Mouse (Mus musculus) embryonic facial prominence, embryonic 14.5 days (tissue): ENCODE results near the gene Mgst2. TPM values are rescaled to one million over a fixed set of nuclear protein-coding genes. Genes with fewer than 3 reads are reported as not detected.

Experiments used
- ATAC-seq: fragments of 200-750 bp; cut with Nextera tagmentation; 2 replicates; pipeline ENCODE4 v1.8.0; 2017; ENCODE audit warnings: low read depth, moderate number of reproducible peaks, moderate TSS enrichment
- DNase-seq: peaks from one replicate; pipeline ENCODE4 v3.0.0-alpha.2; 2015; ENCODE audit warnings: low spot score
- H3K27ac ChIP-seq: fragments of 300-500 bp; sonication (generic); replicated peaks from 2 replicates; pipeline ENCODE4 v1.5.1; 2014; ENCODE audit warnings: low read depth, mild to moderate bottlenecking, low read length, moderate library complexity
- H3K27me3 ChIP-seq: fragments of 300-500 bp; sonication (generic); replicated peaks from 2 replicates; pipeline ENCODE4 v1.6.1; 2014; ENCODE audit warnings: low read length; ENCODE audit not compliant: control insufficient read depth, insufficient read depth
- H3K36me3 ChIP-seq: fragments of 300-500 bp; sonication (generic); 2 replicates; pipeline ENCODE4 v1.6.1; 2014; ENCODE audit warnings: low read length, mixed read lengths; ENCODE audit not compliant: control insufficient read depth, insufficient read depth
- H3K4me1 ChIP-seq: fragments of 300-500 bp; sonication (generic); 2 replicates; pipeline ENCODE4 v1.6.1; 2014; ENCODE audit warnings: antibody characterized with exemption, low read length; ENCODE audit not compliant: control insufficient read depth, insufficient read depth
- H3K4me2 ChIP-seq: fragments of 300-500 bp; sonication (generic); 2 replicates; pipeline ENCODE4 v1.6.1; 2014; ENCODE audit warnings: low read depth, mild to moderate bottlenecking, low read length, moderate library complexity, mixed read lengths
- H3K4me3 ChIP-seq: fragments of 300-500 bp; sonication (generic); 2 replicates; pipeline ENCODE4 v1.5.1; 2014; ENCODE audit warnings: low read depth, mild to moderate bottlenecking, low read length
- H3K9ac ChIP-seq: fragments of 300-500 bp; sonication (generic); 2 replicates; pipeline ENCODE4 v1.6.1; 2014; ENCODE audit warnings: low read depth, mild to moderate bottlenecking, low read length, moderate library complexity, mixed read lengths
- H3K9me3 ChIP-seq: fragments of 300-500 bp; sonication (generic); 2 replicates; pipeline ENCODE4 v1.6.1; 2016; ENCODE audit warnings: low read length; ENCODE audit not compliant: control insufficient read depth
- WGBS: fragments of 180-500 bp; shearing (Covaris S2); extraction: QIAGEN DNeasy Blood & Tissue Kit; methylation state at CpG from one replicate; pipeline ENCODE4 v1.1.7; 2014; 5-methylcytosine and 5-hydroxymethylcytosine counted together
- polyA plus RNA-seq: library from polyadenylated mRNA; unstranded; fragments of >200 nt; fragmentation: Nextera tagmentation; extraction: Ambion mirVana; gene quantifications from 2 replicates; pipeline ENCODE4 v1.2.1, GENCODE M21; 2014

Mgst2 gene
- polyA plus RNA-seq, 1 experiment from 2014 or later: 6.6 TPM

- no peak overlapping the region for H3K4me3 ChIP-seq
- no peaks in the 10 kb centered on the region for H3K9me3 ChIP-seq
- no peaks in the 10 kb centered on the region; the same call in 1 of the 2 replicates for H3K4me1 ChIP-seq
- ATAC-seq: no peak
- whole genome bisulfite sequencing: 62% methylated on average over 11 of the region's 11 CpGs
- no peak overlapping the region for H3K27ac ChIP-seq
- H3K9ac ChIP-seq: no peak overlapping the region
- H3K27me3 ChIP-seq: no peaks in the 10 kb centered on the region
- no peaks in the 10 kb centered on the region for H3K36me3 ChIP-seq
- DNase-seq: no peak
- no peak overlapping the region for H3K4me2 ChIP-seq
These were observed 1.9 kb downstream of the Mgst2 start for GRCm38 (mm10) chr3:51661880-51662550.

- no peak for ATAC-seq
- H3K27ac ChIP-seq: no peak overlapping the region
- no peaks in the 10 kb centered on the region for H3K9me3 ChIP-seq
- no peaks in the 10 kb centered on the region for H3K36me3 ChIP-seq
- DNase-seq: no peak
- H3K4me1 ChIP-seq: no peaks in the 10 kb centered on the region; the same call in 1 of the 2 replicates
- H3K27me3 ChIP-seq: no peaks in the 10 kb centered on the region
- H3K4me2 ChIP-seq: no peak overlapping the region
- no peak overlapping the region for H3K9ac ChIP-seq
- WGBS: 44% methylated on average over 6 of the region's 6 CpGs
- no peak overlapping the region for H3K4me3 ChIP-seq
These were observed 2.4 kb downstream of the Mgst2 start for GRCm38 (mm10) chr3:51662557-51662956.

- no peak overlapping the region for H3K4me2 ChIP-seq
- H3K9ac ChIP-seq: no peak overlapping the region
- H3K4me1 ChIP-seq: no peaks in the 10 kb centered on the region
- WGBS: 21% methylated on average over 2 of the region's 2 CpGs
- no peak overlapping the region for H3K27ac ChIP-seq
- H3K27me3 ChIP-seq: no peaks in the 10 kb centered on the region; the same call in 1 of the 2 replicates
- no peaks in the 10 kb centered on the region for H3K36me3 ChIP-seq
- no peak overlapping the region for H3K4me3 ChIP-seq
- ATAC-seq: no peak
- peak; percentile 50 for DNase-seq
- no peaks in the 10 kb centered on the region for H3K9me3 ChIP-seq
These were observed 8.4 kb downstream of the Mgst2 start for GRCm38 (mm10) chr3:51668607-51669006.

- DNase-seq (no peak), ATAC-seq (no peak)
- H3K9me3 ChIP-seq: no peaks in the 10 kb centered on the region
- no peak overlapping the region for H3K4me2 ChIP-seq
- no peak overlapping the region for H3K27ac ChIP-seq
- no peaks in the 10 kb centered on the region; the same call in 1 of the 2 replicates for H3K27me3 ChIP-seq
- H3K4me1 ChIP-seq: no peaks in the 10 kb centered on the region
- H3K36me3 ChIP-seq: no peaks in the 10 kb centered on the region
- no peak overlapping the region for H3K4me3 ChIP-seq
- H3K9ac ChIP-seq: no peak overlapping the region
- WGBS: 65% methylated on average over 5 of the region's 5 CpGs
These were observed 10.4 kb downstream of the Mgst2 start for GRCm38 (mm10) chr3:51670414-51671070.

GRCm38 (mm10) chr3:51671071-51671469 is 10.9 kb downstream of the Mgst2 start:
- ATAC-seq (no peak), DNase-seq (no peak)
- H3K27ac ChIP-seq: no peak overlapping the region
- WGBS: 67% methylated on average over 1 of the region's 1 CpGs
- no peaks in the 10 kb centered on the region for H3K4me1 ChIP-seq
- H3K4me3 ChIP-seq: no peak overlapping the region
- H3K27me3 ChIP-seq: no peaks in the 10 kb centered on the region; the same call in 1 of the 2 replicates
- H3K4me2 ChIP-seq: no peak overlapping the region
- H3K9me3 ChIP-seq: no peaks in the 10 kb centered on the region
- no peaks in the 10 kb centered on the region for H3K36me3 ChIP-seq
- H3K9ac ChIP-seq: no peak overlapping the region

- DNase-seq (no peak), ATAC-seq (no peak)
- no peaks in the 10 kb centered on the region for H3K36me3 ChIP-seq
- H3K4me2 ChIP-seq: no peak overlapping the region
- H3K27me3 ChIP-seq: no peaks in the 10 kb centered on the region; the same call in 1 of the 2 replicates
- H3K4me3 ChIP-seq: no peak overlapping the region
- no peak overlapping the region for H3K9ac ChIP-seq
- no peaks in the 10 kb centered on the region for H3K9me3 ChIP-seq
- WGBS: 69% methylated on average over 4 of the region's 4 CpGs
- H3K27ac ChIP-seq: no peak overlapping the region
- H3K4me1 ChIP-seq: no peaks in the 10 kb centered on the region
These were observed 12.5 kb downstream of the Mgst2 start for GRCm38 (mm10) chr3:51672631-51673030.

GRCm38 (mm10) chr3:51673408-51674086 is 13.4 kb downstream of the Mgst2 start:
- Histone ChIP-seq H3K9ac (no peak overlapping the region), H3K27ac (no peak overlapping the region), H3K4me1 (no peaks in the 10 kb centered on the region), H3K4me2 (no peak overlapping the region), H3K4me3 (no peak overlapping the region), H3K36me3 (no peaks in the 10 kb centered on the region), H3K9me3 (no peaks in the 10 kb centered on the region), H3K27me3 (no peaks in the 10 kb centered on the region; the same call in 1 of the 2 replicates)
- WGBS: 69% methylated on average over 21 of the region's 21 CpGs
- DNase-seq (peak; percentile 53), ATAC-seq (peak; percentile 33)

GRCm38 (mm10) chr3:51674963-51675362 is 14.8 kb downstream of the Mgst2 start:
- Histone ChIP-seq H3K36me3 (no peaks in the 10 kb centered on the region), H3K4me2 (no peak overlapping the region), H3K9me3 (no peaks in the 10 kb centered on the region), H3K4me3 (no peak overlapping the region), H3K27me3 (no peaks in the 10 kb centered on the region; the same call in 1 of the 2 replicates), H3K27ac (no peak overlapping the region), H3K9ac (no peak overlapping the region), H3K4me1 (no peaks in the 10 kb centered on the region)
- ATAC-seq (no peak), DNase-seq (no peak)
- 77% methylated on average over 3 of the region's 3 CpGs for WGBS
